Mouse (Mus musculus) forebrain, postnatal 0 days (tissue): ENCODE data around the gene Rad51ap2. TPM values are rescaled to one million over a fixed set of nuclear protein-coding genes. Genes with fewer than 3 reads are reported as not detected.

ENCODE experiments used
- ATAC-seq: fragments of 200-750 bp; cut with Nextera tagmentation; 2 replicates; pipeline ENCODE4 v1.8.0; 2017; ENCODE audit warnings: mild to moderate bottlenecking, moderate library complexity
- DNase-seq: peaks from one replicate; pipeline ENCODE4 v3.0.0-alpha.2; 2015
- H3K27ac ChIP-seq: fragments of 300-500 bp; sonication (generic); 2 replicates; pipeline ENCODE4 v1.5.1; 2014; ENCODE audit warnings: low read depth, mild to moderate bottlenecking, antibody characterized with exemption, low read length, moderate library complexity, mixed read lengths
- H3K27me3 ChIP-seq: fragments of 300-500 bp; sonication (generic); 2 replicates; pipeline ENCODE4 v1.6.1; 2014; ENCODE audit warnings: mild to moderate bottlenecking, low read length, mixed read lengths; ENCODE audit not compliant: insufficient read depth
- H3K36me3 ChIP-seq: fragments of 300-500 bp; sonication (generic); 2 replicates; pipeline ENCODE4 v1.6.1; 2014; ENCODE audit warnings: mild to moderate bottlenecking, moderate library complexity; ENCODE audit not compliant: insufficient read depth
- H3K4me1 ChIP-seq: fragments of 300-500 bp; sonication (generic); 2 replicates; pipeline ENCODE4 v1.6.1; 2014; ENCODE audit warnings: antibody characterized with exemption; ENCODE audit not compliant: insufficient read depth
- H3K4me2 ChIP-seq: fragments of 300-500 bp; sonication (generic); 2 replicates; pipeline ENCODE4 v1.6.1; 2014; ENCODE audit warnings: low read depth, mild to moderate bottlenecking, moderate library complexity
- H3K4me3 ChIP-seq: fragments of 300-500 bp; sonication (generic); 2 replicates; pipeline ENCODE4 v1.5.1; 2014; ENCODE audit warnings: low read depth, low read length, mixed read lengths
- H3K9ac ChIP-seq: fragments of 300-500 bp; sonication (generic); 2 replicates; pipeline ENCODE4 v1.6.1; 2014; ENCODE audit warnings: mild to moderate bottlenecking
- H3K9me3 ChIP-seq: fragments of 300-500 bp; sonication (generic); 2 replicates; pipeline ENCODE4 v1.6.1; 2016; ENCODE audit warnings: low read length
- CTCF ChIP-seq: sonication (generic); IDR thresholded peaks from 2 replicates; pipeline ENCODE4 v1.5.1; 2016; ENCODE audit warnings: antibody characterized with exemption, control low read depth, low read depth
- WGBS: fragments of 180-500 bp; shearing (Covaris S2); extraction: QIAGEN DNeasy Blood & Tissue Kit; methylation state at CpG from one replicate; pipeline ENCODE4 v1.1.7; 2014; 5-methylcytosine and 5-hydroxymethylcytosine counted together
- polyA plus RNA-seq: library from polyadenylated mRNA; unstranded; fragments of >200 nt; fragmentation: Nextera tagmentation; extraction: Ambion mirVana; gene quantifications from 2 replicates; pipeline ENCODE4 v1.2.1, GENCODE M21; 2015
- total RNA-seq: library from RNA; depleted of rRNA; stranded (reverse); fragments of >200 nt; gene quantifications from 2 replicates; pipeline ENCODE4 v1.2.3, GENCODE M21; 2014; rRNA removed

Rad51ap2 gene
- total RNA-seq = 1.1 and 1.4 TPM in 2 replicates
- 0.68 and 0.79 TPM in 2 replicates for polyA plus RNA-seq

GRCm38 (mm10) chr12:11455549-11456194, at the start of gene Rad51ap2:
Rad51ap2 (plus strand) TSS chr12:11456079.
- peak; percentile 95 for ATAC-seq
- no peaks in the 10 kb centered on the region for H3K27me3 ChIP-seq
- no peaks in the 10 kb centered on the region for H3K4me1 ChIP-seq
- H3K9ac ChIP-seq = peak within 1 kb of the TSS; percentile 61
- 1% methylated on average over 40 of the region's 40 CpGs for WGBS
- H3K36me3 ChIP-seq = no peaks in the 10 kb centered on the region
- H3K4me2 ChIP-seq = peak within 1 kb of the TSS; percentile 58
- DNase-seq = peak; percentile 84
- peak within 1 kb of the TSS; percentile 45 for H3K4me3 ChIP-seq
- TF ChIP-seq CTCF = peak; percentile 31
- 0 out of 2 replicates have a peak within 1 kb of the TSS, but pooled peaks have one; percentile 29 for H3K27ac ChIP-seq
- H3K9me3 ChIP-seq = no peaks in the 10 kb centered on the region

GRCm38 (mm10) chr12:11407679-11408078, 48.2 kb upstream of the Rad51ap2 start:
- Histone ChIP-seq H3K4me2 (no peak overlapping the region), H3K4me3 (no peak overlapping the region), H3K27me3 (no peaks in the 10 kb centered on the region), H3K36me3 (no peaks in the 10 kb centered on the region), H3K9me3 (no peaks in the 10 kb centered on the region), H3K4me1 (no peaks in the 10 kb centered on the region), H3K27ac (no peak overlapping the region), H3K9ac (no peak overlapping the region)
- no peak for TF ChIP-seq CTCF
- DNase-seq (peak; percentile 17), ATAC-seq (no peak; the same call in 1 of the 2 replicates)
- 84% methylated on average over 4 of the region's 4 CpGs for WGBS

- ATAC-seq = no peak
- TF ChIP-seq CTCF = no peak
- H3K27me3 ChIP-seq = no peaks in the 10 kb centered on the region
- H3K9me3 ChIP-seq = no peaks in the 10 kb centered on the region
- no peaks in the 10 kb centered on the region for H3K36me3 ChIP-seq
- no peak for DNase-seq
- H3K4me2 ChIP-seq = no peak overlapping the region
- H3K27ac ChIP-seq = no peak overlapping the region
- 83% methylated on average over 6 of the region's 6 CpGs for WGBS
- H3K4me3 ChIP-seq = no peak overlapping the region
- no peaks in the 10 kb centered on the region for H3K4me1 ChIP-seq
- H3K9ac ChIP-seq = no peak overlapping the region
Measured at GRCm38 (mm10) chr12:11418112-11418511, 37.8 kb upstream of the Rad51ap2 start.

GRCm38 (mm10) chr12:11427396-11427795, 28.5 kb upstream of the Rad51ap2 start:
- 65% methylated on average over 4 of the region's 4 CpGs for WGBS

GRCm38 (mm10) chr12:11433126-11433525, 22.8 kb upstream of the Rad51ap2 start:
- no peak for TF ChIP-seq CTCF
- Histone ChIP-seq H3K27me3 (no peaks in the 10 kb centered on the region), H3K4me3 (no peak overlapping the region), H3K36me3 (no peaks in the 10 kb centered on the region), H3K27ac (no peak overlapping the region), H3K4me1 (peaks cover 16% of the 10 kb centered on the region), H3K9ac (no peak overlapping the region), H3K4me2 (peak overlapping the region; percentile 30; the same call in 1 of the 2 replicates), H3K9me3 (no peaks in the 10 kb centered on the region)
- no peak for DNase-seq
- ATAC-seq = no peak
- 78% methylated on average over 1 of the region's 1 CpGs for WGBS

More at GRCm38 (mm10) chr12:11427396-11427795, 28.5 kb upstream of the Rad51ap2 start:
- no peak overlapping the region for H3K4me2 ChIP-seq
- no peak for TF ChIP-seq CTCF
- H3K27me3 ChIP-seq = no peaks in the 10 kb centered on the region
- peaks cover under 1% of the 10 kb centered on the region; the same call in 1 of the 2 replicates for H3K4me1 ChIP-seq
- H3K36me3 ChIP-seq = no peaks in the 10 kb centered on the region
- no peak overlapping the region for H3K27ac ChIP-seq
- H3K9me3 ChIP-seq = no peaks in the 10 kb centered on the region
- no peak overlapping the region for H3K9ac ChIP-seq
- ATAC-seq (no peak), DNase-seq (no peak)
- no peak overlapping the region for H3K4me3 ChIP-seq

GRCm38 (mm10) chr12:11433716-11434115, 22.2 kb upstream of the Rad51ap2 start:
- no peak for TF ChIP-seq CTCF
- DNase-seq (no peak), ATAC-seq (no peak)
- 16% methylated on average over 1 of the region's 1 CpGs for WGBS
- Histone ChIP-seq H3K9me3 (no peaks in the 10 kb centered on the region), H3K27ac (no peak overlapping the region), H3K4me3 (no peak overlapping the region), H3K4me2 (peak overlapping the region; percentile 30; the same call in 1 of the 2 replicates), H3K4me1 (peaks cover 16% of the 10 kb centered on the region), H3K9ac (peak overlapping the region; percentile 39; the same call in 1 of the 2 replicates), H3K27me3 (no peaks in the 10 kb centered on the region), H3K36me3 (no peaks in the 10 kb centered on the region)

- no peaks in the 10 kb centered on the region for H3K27me3 ChIP-seq
- H3K27ac ChIP-seq = peak overlapping the region; percentile 15; the same call in 1 of the 2 replicates
- WGBS = 69% methylated on average over 8 of the region's 8 CpGs
- DNase-seq = no peak
- H3K4me2 ChIP-seq = peak overlapping the region; percentile 74
- peak overlapping the region; percentile 39; the same call in 1 of the 2 replicates for H3K9ac ChIP-seq
- no peaks in the 10 kb centered on the region for H3K36me3 ChIP-seq
- no peak for TF ChIP-seq CTCF
- H3K9me3 ChIP-seq = no peaks in the 10 kb centered on the region
- H3K4me3 ChIP-seq = peak overlapping the region; percentile 51
- peaks cover 16% of the 10 kb centered on the region for H3K4me1 ChIP-seq
- no peak for ATAC-seq
Measured at GRCm38 (mm10) chr12:11434446-11434845, 21.4 kb upstream of the Rad51ap2 start.
